Mouse (Mus musculus) liver, embryonic 16.5 days (tissue): ENCODE measurements around the gene Pmel. TPM values are rescaled to one million over a fixed set of nuclear protein-coding genes. Genes with fewer than 3 reads are reported as not detected.
"Not testable (repeated sequence)": the region's sequence is repeated elsewhere in the genome, so short reads cannot be mapped to it uniquely, and the experiment has no call there.

ENCODE experiments used
- ATAC-seq: fragments of 200-750 bp; cut with Nextera tagmentation; 2 replicates; pipeline ENCODE4 v1.8.0; 2017; ENCODE audit warnings: low read depth, mild to moderate bottlenecking, moderate number of reproducible peaks, moderate library complexity
- H3K27ac ChIP-seq: fragments of 300-500 bp; sonication (generic); 2 replicates; pipeline ENCODE4 v1.5.1; 2014; ENCODE audit warnings: mild to moderate bottlenecking, low read length
- H3K27me3 ChIP-seq: fragments of 300-500 bp; sonication (generic); 2 replicates; pipeline ENCODE4 v1.6.1; 2014; ENCODE audit warnings: low read depth, low read length, mixed read lengths; ENCODE audit not compliant: control insufficient read depth, insufficient read depth
- H3K36me3 ChIP-seq: fragments of 300-500 bp; sonication (generic); 2 replicates; pipeline ENCODE4 v1.6.1; 2014; ENCODE audit warnings: mild to moderate bottlenecking; ENCODE audit not compliant: control insufficient read depth, insufficient read depth
- H3K4me1 ChIP-seq: fragments of 300-500 bp; sonication (generic); 2 replicates; pipeline ENCODE4 v1.6.1; 2014; ENCODE audit warnings: low read depth, low read length, mixed read lengths; ENCODE audit not compliant: control insufficient read depth
- H3K4me2 ChIP-seq: fragments of 300-500 bp; sonication (generic); 2 replicates; pipeline ENCODE4 v1.6.1; 2014; ENCODE audit warnings: low read depth, low read length, mixed read lengths
- H3K4me3 ChIP-seq: fragments of 300-500 bp; sonication (generic); 2 replicates; pipeline ENCODE4 v1.5.1; 2014; ENCODE audit warnings: low read depth, mild to moderate bottlenecking, low read length
- H3K9ac ChIP-seq: fragments of 300-500 bp; sonication (generic); 2 replicates; pipeline ENCODE4 v1.6.1; 2014; ENCODE audit warnings: low read depth, low read length
- H3K9me3 ChIP-seq: fragments of 300-500 bp; sonication (generic); replicated peaks from 2 replicates; pipeline ENCODE4 v1.6.1; 2016; ENCODE audit warnings: low read length; ENCODE audit not compliant: control insufficient read depth
- WGBS: fragments of 180-500 bp; shearing (Covaris S2); extraction: QIAGEN DNeasy Blood & Tissue Kit; methylation state at CpG from one replicate; pipeline ENCODE4 v1.1.7; 2014; ENCODE audit not compliant: insufficient replicate concordance; 5-methylcytosine and 5-hydroxymethylcytosine counted together
- polyA plus RNA-seq: library from polyadenylated mRNA; unstranded; fragments of >200 nt; fragmentation: Nextera tagmentation; extraction: Ambion mirVana; gene quantifications from 2 replicates; pipeline ENCODE4 v1.2.1, GENCODE M21; 2015

Gene Pmel
- polyA plus RNA-seq, 1 experiment from 2014 or later, result 0.59 TPM

- Histone ChIP-seq H3K4me2 (peak overlapping the region; percentile 59), H3K9me3 (no peaks in the 10 kb centered on the region), H3K27ac (peak overlapping the region; percentile 87), H3K27me3 (no peaks in the 10 kb centered on the region), H3K4me1 (peaks cover 25% of the 10 kb centered on the region), H3K36me3 (peaks cover 24% of the 10 kb centered on the region), H3K4me3 (no peak overlapping the region), H3K9ac (no peak overlapping the region)
- no peak for ATAC-seq
- 85% methylated on average over 6 of the region's 6 CpGs for WGBS
Observed at GRCm38 (mm10) chr10:128697072-128697725, 6.8 kb upstream of the Pmel start.

DNA sequence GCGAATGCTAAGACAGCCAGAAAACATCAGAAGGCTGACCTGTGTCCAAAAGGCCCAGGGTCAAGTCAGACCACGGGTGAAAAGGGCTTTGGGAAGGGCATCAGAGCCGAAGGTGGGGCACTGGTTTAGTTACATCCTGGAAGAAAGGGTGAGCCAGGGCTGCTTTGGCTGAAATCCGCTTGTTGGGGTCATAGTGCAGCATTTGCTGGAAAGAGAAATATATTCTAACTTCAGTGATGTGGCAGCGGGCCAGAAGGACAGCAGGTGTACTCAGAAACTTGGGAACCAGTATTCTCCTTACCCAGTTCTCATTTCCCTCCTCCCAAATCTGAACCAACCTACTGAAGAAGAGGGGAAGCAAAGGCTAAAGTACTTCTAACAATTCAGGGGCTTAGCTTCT lies 5.0 kb upstream of the Pmel start:
- H3K4me1 ChIP-seq, result peaks cover 34% of the 10 kb centered on the region
- H3K36me3 ChIP-seq, result peaks cover 24% of the 10 kb centered on the region
- WGBS, result 71% methylated on average over 5 of the region's 5 CpGs

GRCm38 (mm10) chr10:128699611-128700010 lies 4.4 kb upstream of the Pmel start:
- Histone ChIP-seq H3K4me3 (no peak overlapping the region), H3K27ac (no peak overlapping the region; the same call in 1 of the 2 replicates), H3K9me3 (no peaks in the 10 kb centered on the region), H3K4me2 (no peak overlapping the region), H3K9ac (no peak overlapping the region), H3K4me1 (peaks cover 31% of the 10 kb centered on the region), H3K36me3 (peaks cover 24% of the 10 kb centered on the region), H3K27me3 (no peaks in the 10 kb centered on the region)
- WGBS, result 36% methylated on average over 11 of the region's 11 CpGs
- no peak for ATAC-seq

More for the DNA sequence above, 5.0 kb upstream of the Pmel start:
- H3K27ac ChIP-seq, result no peak overlapping the region
- no peak overlapping the region for H3K4me3 ChIP-seq
- no peak overlapping the region for H3K4me2 ChIP-seq
- no peak overlapping the region for H3K9ac ChIP-seq
- ATAC-seq, result no peak
- no peaks in the 10 kb centered on the region for H3K9me3 ChIP-seq
- no peaks in the 10 kb centered on the region for H3K27me3 ChIP-seq

DNA sequence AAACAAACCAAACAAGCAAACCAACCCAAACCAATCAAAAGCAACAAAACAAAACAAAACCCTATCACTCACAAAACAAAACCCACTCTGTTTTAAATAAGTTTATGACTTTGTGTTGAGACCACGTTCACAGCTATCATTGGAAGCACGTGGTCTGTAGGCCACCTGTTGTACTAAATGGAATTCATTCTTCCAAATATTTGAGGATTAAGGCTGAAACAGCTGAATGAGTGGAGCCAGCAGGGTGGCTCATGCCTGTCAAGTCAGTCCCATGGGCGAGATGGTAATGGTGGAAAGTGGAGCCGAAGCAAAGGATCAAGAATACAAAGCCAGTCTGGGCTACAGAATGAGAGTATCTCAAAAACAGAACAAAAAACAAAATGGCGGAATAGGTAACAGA lies 3.3 kb upstream of the Pmel start:
- Histone ChIP-seq H3K36me3 (peaks cover 24% of the 10 kb centered on the region), H3K4me2 (no peak overlapping the region), H3K4me3 (no peak overlapping the region), H3K27ac (no peak overlapping the region), H3K27me3 (no peaks in the 10 kb centered on the region), H3K4me1 (peaks cover 30% of the 10 kb centered on the region), H3K9ac (no peak overlapping the region), H3K9me3 (no peaks in the 10 kb centered on the region)
- 81% methylated on average over 5 of the region's 5 CpGs for WGBS
- ATAC-seq, result no peak

DNA sequence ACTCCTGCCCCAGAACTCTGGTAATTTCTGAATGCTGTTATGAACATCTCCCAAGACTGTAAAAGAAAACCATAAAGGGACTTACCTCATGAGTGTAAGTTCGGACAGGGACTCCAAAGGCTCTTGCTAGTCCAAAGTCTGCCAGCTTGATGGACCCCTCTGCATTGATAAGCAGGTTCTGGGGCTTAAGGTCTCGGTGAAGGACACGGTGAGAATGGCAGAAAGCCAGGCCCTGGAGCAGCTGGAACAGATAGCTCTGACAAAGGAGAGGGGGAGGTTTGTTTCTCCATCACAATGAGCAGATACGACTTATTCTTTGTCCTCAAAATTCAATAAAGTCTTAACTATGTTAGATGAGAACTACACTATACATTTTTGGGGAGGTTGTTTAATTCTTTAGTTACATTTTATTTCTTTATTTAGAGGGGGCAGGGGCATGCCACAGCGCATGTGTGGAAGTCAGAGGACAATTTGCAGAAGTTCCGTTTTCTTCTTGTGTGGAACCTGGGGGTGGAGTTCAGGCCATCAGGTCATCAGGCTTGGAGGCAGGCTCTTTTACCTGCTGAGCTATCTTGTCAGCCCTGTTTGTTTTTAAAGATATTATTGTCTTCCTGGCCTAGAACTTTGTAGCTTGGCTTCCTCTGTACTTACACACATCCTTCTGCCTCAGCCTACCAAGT lies 1.5 kb upstream of the Pmel start:
- H3K4me2 ChIP-seq, result peak overlapping the region; percentile 73; the same call in 1 of the 2 replicates
- H3K4me1 ChIP-seq, result peaks cover 24% of the 10 kb centered on the region
- H3K27ac ChIP-seq, result no peak overlapping the region
- no peak overlapping the region for H3K9ac ChIP-seq
- H3K27me3 ChIP-seq, result no peaks in the 10 kb centered on the region
- peaks cover 21% of the 10 kb centered on the region for H3K36me3 ChIP-seq
- H3K9me3 ChIP-seq, result no peaks in the 10 kb centered on the region
- WGBS, result 47% methylated on average over 6 of the region's 6 CpGs
- no peak for ATAC-seq
- no peak overlapping the region for H3K4me3 ChIP-seq

DNA sequence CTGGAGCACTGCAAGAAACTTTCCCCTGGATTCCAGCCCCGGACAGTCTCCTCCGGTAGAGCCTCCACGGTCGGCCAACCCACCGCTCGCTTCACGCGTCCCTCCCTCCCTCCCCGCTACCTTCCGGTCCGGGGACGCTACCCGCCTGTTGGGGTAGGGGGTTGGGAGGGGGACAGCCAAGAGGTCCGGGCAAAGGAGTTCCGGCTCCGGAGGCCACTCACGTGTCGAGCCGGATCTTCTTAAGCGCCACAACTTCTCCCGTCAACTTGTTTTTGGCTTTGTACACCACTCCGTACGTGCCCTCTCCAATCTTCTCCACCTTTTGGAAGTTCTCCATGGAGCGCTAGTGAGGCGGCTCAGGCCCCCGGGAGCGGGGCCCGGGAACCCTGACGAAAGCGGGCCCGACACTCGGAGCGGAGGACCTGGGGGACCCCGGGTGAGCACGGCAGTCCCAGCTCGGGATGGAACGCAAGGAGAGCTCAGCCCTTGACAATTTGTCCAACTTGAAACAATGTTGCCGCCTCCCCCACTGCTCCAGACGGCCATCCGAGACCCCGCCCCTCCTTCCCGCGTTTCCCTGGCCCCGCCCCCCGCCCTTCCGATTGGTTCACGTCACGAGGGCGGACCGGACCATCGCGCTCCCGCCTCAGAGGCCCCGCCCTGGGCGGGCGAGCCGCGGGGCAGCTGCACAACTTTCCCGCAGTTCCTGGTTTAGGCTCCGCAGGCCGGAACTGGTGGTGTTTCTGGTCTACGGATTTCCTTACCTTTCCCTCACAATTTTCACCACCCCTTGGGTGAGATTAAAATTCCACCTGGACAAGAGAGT lies 709 bp downstream of the Pmel start, which contains the start of gene Cdk2:
Gene Cdk2 (minus strand): TSS at position 541 of the 826 bp plus-strand sequence.
- Histone ChIP-seq H3K9ac (peak within 1 kb of the TSS; percentile 80), H3K4me2 (peak within 1 kb of the TSS; percentile 73), H3K36me3 (peaks cover 12% of the 10 kb centered on the region), H3K27ac (peak within 1 kb of the TSS; percentile 87), H3K4me1 (peaks cover 19% of the 10 kb centered on the region), H3K4me3 (peak within 1 kb of the TSS; percentile 79), H3K9me3 (no peaks in the 10 kb centered on the region), H3K27me3 (no peaks in the 10 kb centered on the region)
- under 1% methylated on average over 62 of the region's 62 CpGs for WGBS
- peak; percentile 93 for ATAC-seq

- peak overlapping the region; percentile 79 for H3K4me3 ChIP-seq
- H3K36me3 ChIP-seq, result peaks cover 12% of the 10 kb centered on the region
- peaks cover 19% of the 10 kb centered on the region for H3K4me1 ChIP-seq
- H3K27me3 ChIP-seq, result no peaks in the 10 kb centered on the region
- WGBS, result 15% methylated on average over 11 of the region's 11 CpGs
- H3K4me2 ChIP-seq, result peak overlapping the region; percentile 73
- no peak for ATAC-seq
- H3K9ac ChIP-seq, result peak overlapping the region; percentile 63
- no peaks in the 10 kb centered on the region for H3K9me3 ChIP-seq
- H3K27ac ChIP-seq, result peak overlapping the region; percentile 46; the same call in 1 of the 2 replicates
Observed at GRCm38 (mm10) chr10:128705317-128705693, 1.3 kb downstream of the Pmel start.

DNA sequence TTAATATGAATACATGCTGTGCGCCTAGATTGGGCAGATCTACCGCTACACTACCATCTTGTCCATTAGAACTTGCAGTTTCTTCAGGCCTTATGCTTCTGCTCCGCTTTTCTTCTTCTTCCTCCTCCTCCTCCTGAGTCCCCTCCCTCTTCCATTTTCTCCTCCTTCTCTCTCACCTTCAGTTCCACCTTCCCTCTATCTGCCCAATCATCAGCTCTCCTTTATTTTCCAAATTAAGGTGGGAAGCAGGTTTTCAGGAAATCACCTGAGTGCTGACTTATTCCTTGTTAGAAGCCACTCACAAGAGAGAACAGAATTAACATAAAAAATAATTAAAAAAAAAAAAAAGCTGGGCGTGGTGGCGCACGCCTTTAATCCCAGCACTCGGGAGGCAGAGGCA lies 7.3 kb downstream of the Pmel start:
- not testable (repeated sequence) for H3K27ac ChIP-seq, H3K36me3 ChIP-seq, H3K4me3 ChIP-seq, H3K4me2 ChIP-seq, H3K9ac ChIP-seq, H3K4me1 ChIP-seq, ATAC-seq, H3K9me3 ChIP-seq, H3K27me3 ChIP-seq
- WGBS, result 81% methylated on average over 7 of the region's 7 CpGs
